Mouse (Mus musculus) lung, postnatal 25 days (tissue): ENCODE data around the gene Usp6nl.

ENCODE experiments used
- DNase-seq: peaks from one replicate; pipeline ENCODE4 v3.0.0; 2022; ENCODE audit warnings: low spot score

The Usp6nl gene

DNA sequence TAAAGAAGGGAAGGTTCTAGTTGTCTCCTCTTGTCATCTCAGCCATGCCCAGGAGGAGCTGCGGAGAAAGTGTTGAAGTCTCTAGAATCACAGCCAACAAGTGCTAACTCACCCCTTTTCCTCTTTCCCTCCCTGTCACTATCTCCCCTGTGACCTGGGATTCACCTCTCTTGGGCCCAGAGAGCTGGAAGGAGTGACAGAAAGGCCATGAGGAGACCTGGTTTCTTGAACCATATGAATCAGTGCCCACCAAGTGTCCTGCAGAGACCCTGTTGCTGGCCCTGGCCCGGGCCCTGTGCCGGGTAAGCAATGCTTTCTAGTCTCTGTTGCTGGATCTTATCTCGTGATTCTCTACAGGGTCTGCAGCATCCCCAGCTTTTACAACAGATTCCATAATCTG lies 155.4 kb downstream of the Usp6nl start:
- DNase-seq, result no peak

DNA sequence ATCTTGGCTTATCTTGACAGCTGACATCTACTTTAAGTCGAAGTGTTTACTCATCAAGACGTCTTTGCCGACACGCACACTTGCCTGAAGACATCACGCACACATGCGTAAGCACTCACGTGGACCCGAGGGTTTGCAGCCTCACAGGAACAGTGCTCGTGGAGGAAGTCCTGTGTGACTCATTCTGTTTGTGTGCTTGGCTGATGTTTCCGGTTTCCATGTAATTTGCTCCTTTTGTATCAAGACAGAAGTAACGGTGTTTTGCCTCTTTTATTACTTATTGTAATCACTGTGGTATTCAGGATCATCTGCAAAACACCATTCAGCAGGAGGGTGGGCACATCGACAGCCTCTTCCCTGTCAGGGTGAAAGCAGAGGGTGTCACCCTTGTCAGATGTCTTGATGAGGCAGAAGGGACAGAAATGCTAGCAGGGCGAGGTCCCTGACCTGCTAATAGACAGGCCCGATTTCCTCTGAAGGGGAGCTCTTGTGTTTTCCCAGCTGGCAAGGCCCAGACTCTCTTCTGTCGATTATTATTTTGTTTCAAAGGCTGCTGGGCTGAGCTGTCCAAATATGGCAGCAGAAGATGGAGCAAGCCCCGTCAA lies 156.0 kb downstream of the Usp6nl start:
- DNase-seq, result peak; percentile 62

DNA sequence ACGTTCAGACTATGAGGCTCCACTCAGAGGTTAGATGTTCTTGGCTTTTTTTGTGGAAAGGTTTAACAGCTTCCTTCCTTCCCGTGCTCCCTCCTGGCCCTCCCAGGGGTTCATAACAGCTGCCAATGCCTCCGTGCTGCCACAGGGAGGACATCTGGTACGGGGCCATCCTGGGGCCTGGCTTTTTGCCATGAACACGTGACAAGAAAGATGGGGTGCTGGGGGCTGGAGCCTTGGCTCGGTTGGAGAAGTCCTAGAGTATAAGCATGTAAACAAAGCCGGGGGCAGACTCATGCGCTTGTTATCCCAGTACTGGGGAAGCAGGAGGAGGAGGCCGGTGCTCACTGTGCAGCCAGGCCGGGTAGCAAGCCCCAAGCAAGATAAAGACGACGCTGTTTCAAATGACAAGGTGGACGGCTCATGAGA lies 156.5 kb downstream of the Usp6nl start:
- DNase-seq, result peak; percentile 84

DNA sequence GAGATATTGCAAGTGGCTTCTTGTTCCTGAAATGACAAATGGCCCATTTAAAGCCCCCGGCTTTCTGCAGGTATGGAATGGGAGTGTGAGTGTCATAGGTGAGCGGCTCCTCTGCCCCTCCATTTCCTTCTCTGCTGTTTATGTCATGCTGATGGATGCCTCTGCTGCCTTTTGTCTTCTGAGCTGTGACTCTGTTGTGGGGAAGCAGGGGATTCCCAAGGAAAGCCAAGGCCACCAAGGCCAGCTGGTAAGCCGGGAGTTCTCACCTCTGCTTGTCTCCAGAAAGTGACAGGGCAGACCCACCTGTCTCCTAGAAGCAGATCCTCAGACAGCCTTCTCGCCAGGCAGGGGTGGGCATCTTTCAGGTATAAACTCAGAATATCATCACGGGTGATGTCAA lies 157.2 kb downstream of the Usp6nl start:
- DNase-seq, result no peak

DNA sequence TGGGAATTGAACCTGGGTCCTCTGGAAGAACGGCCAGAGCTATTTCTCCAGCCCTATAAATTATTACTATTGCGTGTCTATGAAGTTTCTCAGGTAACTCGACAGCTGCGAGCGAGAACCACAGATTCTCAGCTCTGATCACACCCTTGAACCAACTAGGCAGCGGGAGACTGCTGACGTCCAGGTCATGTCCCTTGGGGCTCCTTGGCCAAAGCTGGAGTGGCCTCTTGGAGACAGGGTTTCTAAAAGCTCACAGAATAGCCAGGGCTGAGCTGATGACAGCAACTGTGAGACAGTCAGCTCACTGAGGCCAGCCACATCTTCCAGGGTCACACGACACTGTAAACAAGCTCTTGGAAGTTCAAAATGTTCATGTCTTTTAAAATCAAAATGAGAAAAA lies 159.5 kb downstream of the Usp6nl start:
- DNase-seq, result no peak

DNA sequence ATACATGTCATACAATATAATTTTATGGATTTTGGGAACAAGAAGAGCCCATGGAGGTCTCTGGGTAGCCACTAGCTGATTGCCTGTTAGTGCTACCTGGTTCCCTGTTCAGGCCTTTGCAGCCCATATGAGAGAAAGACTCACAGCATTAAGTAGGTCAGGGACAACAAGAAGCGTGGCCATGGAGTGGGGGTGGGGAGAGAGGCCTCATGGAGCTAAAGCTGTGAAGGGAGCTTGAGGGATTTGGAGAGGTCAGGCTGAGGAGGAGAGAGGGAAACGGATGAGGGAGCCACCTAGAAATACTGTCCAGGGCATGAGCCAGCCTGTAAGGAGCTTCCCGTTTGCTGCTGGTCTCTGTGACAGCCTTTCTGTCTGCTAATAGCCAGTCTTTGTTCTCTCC lies 159.9 kb downstream of the Usp6nl start:
- DNase-seq, result no peak

DNA sequence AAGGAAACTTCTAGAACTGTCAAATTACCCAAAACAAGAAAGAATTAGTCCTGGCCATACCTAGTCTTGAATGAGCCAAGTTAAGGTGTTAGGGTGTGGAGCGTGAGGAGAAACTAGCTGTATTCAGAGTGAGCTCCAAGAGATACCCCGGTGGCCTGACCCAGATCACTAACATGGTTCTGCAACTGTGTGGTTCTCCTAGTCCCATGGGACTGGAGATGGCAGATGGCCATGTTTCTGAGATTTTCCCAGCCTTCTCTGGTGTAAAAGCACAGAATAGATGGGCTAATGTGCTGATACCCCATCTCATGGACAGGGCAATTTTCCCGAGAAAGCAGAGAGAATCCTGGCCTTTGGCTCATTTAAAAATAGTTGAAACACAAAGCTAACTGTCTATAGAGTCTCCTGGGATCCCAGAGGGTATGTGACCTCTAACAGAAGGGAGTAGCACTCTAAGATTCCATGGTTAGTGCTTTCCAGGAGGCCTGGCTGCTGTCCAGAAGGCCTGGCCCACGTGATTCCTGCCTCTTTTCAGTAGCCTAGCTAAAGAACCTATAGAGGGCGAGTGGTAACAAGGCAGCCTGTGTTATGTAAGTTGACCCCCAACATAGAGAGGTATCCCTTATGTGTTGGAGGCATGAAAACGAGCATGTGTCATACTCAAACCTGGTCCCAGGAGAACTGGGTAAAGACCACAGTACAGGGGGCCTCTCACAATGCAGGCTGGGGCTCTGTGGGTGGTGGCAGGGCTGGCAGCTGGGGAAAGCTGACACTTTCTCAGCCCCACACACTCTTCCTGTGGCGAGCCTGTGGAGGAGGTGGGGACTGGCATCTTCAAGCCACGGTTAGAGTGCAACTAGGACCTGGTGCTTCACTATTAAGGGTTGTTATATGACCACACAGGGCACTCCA lies 160.9 kb downstream of the Usp6nl start:
- DNase-seq, result peak; percentile 40

DNA sequence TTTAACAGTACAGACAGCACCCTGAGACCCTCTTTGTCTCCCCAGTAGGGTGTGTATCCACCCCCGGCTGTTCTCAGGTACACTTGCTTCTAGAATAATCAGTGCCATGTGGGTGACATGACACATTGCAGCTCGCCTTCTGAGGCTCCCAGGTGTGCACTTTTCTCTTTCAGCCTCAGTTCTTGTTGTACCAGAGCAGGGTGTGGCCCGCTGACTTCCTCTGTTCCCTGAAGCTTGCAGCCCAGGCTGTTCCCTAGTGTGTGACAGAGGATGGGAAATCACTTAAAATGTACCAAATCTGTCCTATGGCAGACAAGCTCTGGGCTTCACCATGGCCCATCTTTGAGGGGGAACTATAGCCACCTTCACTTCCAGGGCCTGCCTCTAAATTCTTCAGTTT lies 161.7 kb downstream of the Usp6nl start:
- DNase-seq, result no peak

DNA sequence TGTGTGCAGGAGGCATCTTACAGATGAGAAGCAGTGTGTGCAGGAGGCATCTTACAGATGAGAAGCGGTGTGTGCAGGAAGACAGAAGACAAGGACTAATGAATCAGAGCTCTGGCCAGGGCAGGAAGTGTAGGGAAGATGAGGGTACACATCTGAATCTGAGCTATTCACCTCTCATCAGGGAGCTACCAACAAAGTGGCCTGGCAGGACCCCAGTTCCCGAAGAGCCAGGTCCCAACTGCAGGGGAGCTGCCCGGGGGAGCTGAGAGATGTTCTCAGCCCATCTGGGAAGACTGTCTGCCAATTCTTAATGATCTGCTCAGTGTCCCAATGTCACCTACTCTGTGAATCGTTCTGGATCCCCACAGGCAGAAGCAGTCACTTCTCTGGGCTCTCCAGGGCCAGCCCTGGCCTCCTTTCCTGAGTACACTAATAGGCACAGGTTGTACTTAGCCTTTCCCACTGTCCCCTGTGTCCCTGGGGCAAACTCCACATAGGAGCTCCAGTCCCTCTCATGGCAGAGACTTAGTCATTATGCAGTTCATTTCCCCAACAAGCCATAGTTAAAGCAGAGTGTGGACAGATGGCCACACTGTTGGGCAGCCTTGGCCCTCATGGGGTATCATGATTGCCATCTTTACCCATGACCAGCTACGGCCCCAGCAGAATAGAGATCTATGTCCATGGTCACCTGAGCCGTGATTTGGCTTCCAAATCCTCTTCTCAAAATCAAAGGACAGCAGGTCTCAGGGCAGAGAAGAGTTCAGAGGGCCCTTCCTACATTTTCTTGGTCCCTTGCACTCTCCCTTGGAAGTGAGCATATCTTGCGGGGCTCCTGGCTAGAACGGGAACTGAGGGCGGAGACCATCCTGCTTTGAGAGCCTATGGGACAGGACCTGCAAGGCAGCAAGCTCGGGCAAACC lies 165.4 kb downstream of the Usp6nl start:
- no peak for DNase-seq

DNA sequence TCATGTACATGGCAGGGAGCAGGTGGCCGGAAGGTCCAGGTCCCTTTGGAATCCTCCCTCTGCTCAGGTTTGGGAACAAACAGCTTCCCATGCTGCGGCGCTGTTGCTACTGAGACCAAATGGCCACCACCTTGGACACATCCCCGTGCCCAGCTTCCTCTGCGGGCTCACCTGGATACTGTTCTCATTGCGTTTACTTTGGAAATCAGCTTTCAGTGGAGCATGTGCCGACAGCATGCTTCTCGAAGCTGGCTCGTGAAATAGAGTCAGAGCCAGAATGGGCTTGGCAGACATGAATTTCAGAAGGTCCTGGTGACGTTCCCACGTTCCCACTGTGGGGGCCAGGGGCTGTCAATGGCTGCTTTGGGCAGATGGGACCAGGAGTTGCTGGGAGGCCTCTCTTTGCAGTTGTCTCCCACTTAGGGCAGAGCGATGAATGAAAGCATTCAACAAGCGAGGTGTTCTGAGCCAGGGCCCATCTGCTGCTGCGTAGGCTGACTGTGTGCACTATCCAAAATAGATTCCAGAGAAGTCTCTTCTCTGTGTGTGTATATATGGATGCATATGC lies 166.1 kb downstream of the Usp6nl start:
- no peak for DNase-seq

DNA sequence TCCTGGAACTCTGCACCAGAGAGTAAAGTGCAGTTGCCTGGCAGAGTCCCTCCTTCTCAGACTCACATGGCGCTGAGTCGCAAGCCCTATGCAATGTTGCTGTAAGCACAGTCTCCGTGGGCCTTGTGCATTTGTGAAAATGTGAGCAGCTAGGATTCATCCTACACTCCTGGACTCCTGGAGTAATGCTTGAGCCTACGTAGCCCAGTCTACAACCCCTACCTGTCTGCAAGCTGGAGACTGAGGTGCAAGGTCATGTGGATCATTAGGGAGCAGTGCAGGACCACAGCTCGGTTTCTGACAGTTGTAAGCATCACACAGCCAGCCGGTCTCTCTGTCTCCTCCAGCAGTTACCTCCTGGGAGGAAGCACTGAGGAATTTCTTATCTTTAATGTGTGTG lies 167.6 kb downstream of the Usp6nl start:
- no peak for DNase-seq

DNA sequence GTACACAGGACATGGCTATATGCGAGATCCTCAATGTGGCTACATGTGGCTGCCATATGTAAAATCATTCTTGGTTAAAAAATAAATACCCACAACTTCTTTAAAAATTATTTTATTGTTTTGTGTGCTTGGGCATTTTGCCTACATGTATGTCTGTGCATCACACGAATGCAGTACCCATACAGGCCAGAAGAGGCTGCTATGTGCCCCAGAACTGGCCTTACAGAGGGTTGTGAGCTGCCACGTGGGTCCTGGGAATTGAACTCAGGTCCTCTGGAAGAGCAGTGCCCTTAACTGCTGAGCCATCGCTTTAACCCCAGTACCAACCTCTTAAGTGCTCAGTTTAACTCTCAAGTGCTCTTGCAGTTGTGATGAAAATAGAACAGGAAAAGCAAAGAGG lies 168.4 kb downstream of the Usp6nl start:
- DNase-seq, result no peak

DNA sequence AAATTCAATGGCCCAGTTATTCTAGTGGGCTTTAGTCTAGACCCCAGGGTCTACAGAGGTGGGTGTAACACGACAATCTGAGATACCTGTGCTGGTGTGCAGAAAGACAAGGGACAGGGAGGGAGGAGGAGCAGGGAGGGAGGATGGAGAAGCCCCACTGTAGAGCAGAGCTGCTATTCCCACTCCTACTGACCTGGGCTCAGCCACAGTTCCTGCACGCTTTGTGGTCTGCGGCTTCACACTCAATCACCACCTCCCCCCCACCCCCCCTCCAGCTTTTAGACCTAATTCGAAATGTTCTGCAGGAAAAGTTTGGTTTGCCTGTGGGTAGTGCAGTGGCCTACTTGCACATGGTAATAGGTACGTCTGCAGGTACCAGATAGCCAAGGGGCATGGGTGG lies 171.4 kb downstream of the Usp6nl start:
- DNase-seq, result no peak
